Mouse (Mus musculus) embryonic facial prominence, embryonic 11.5 days (tissue): Measurements from ENCODE around the gene Igf1r. TPM values are rescaled to one million over a fixed set of nuclear protein-coding genes. Genes with fewer than 3 reads are reported as not detected.

ENCODE experiments used
- ATAC-seq: fragments of 200-750 bp; cut with Nextera tagmentation; replicated peaks from 2 replicates; pipeline ENCODE4 v1.8.0; 2017; ENCODE audit warnings: low read depth; ENCODE audit not compliant: insufficient number of reproducible peaks, low FRiP score, low TSS enrichment
- DNase-seq: peaks from one replicate; pipeline ENCODE4 v3.0.0-alpha.2; 2015; ENCODE audit warnings: low spot score
- H3K27ac ChIP-seq: fragments of 300-500 bp; sonication (generic); replicated peaks from 2 replicates; pipeline ENCODE4 v1.5.1; 2014; ENCODE audit warnings: mild to moderate bottlenecking, low read depth, low read length, control low read depth
- H3K27me3 ChIP-seq: fragments of 300-500 bp; sonication (generic); 2 replicates; pipeline ENCODE4 v1.6.1; 2014; ENCODE audit warnings: mild to moderate bottlenecking, low read length, moderate library complexity, mixed read lengths; ENCODE audit not compliant: control insufficient read depth, insufficient read depth
- H3K36me3 ChIP-seq: fragments of 300-500 bp; sonication (generic); replicated peaks from 2 replicates; pipeline ENCODE4 v1.6.1; 2014; ENCODE audit warnings: low read depth, mild to moderate bottlenecking, low read length, moderate library complexity, mixed read lengths; ENCODE audit not compliant: control insufficient read depth, insufficient read depth
- H3K4me1 ChIP-seq: fragments of 300-500 bp; sonication (generic); 2 replicates; pipeline ENCODE4 v1.6.1; 2014; ENCODE audit warnings: low read length, mixed read lengths; ENCODE audit not compliant: control insufficient read depth, insufficient read depth
- H3K4me2 ChIP-seq: fragments of 300-500 bp; sonication (generic); 2 replicates; pipeline ENCODE4 v1.6.1; 2014; ENCODE audit warnings: low read depth, mild to moderate bottlenecking, control low read depth, low read length, moderate library complexity
- H3K4me3 ChIP-seq: fragments of 300-500 bp; sonication (generic); 2 replicates; pipeline ENCODE4 v1.5.1; 2014; ENCODE audit warnings: low read depth, low read length, control low read depth
- H3K9ac ChIP-seq: fragments of 300-500 bp; sonication (generic); replicated peaks from 2 replicates; pipeline ENCODE4 v1.6.1; 2014; ENCODE audit warnings: mild to moderate bottlenecking, control low read depth, low read length
- H3K9me3 ChIP-seq: fragments of 300-500 bp; sonication (generic); replicated peaks from 2 replicates; pipeline ENCODE4 v1.6.1; 2016; ENCODE audit warnings: mild to moderate bottlenecking, low read length, inconsistent platforms, mixed read lengths; ENCODE audit not compliant: control insufficient read depth
- WGBS: fragments of 180-500 bp; shearing (Covaris S2); extraction: QIAGEN DNeasy Blood & Tissue Kit; methylation state at CpG from one replicate; pipeline ENCODE4 v1.1.7; 2014; 5-methylcytosine and 5-hydroxymethylcytosine counted together
- polyA plus RNA-seq: library from polyadenylated mRNA; unstranded; fragments of >200 nt; fragmentation: Nextera tagmentation; extraction: Ambion mirVana; gene quantifications from 2 replicates; pipeline ENCODE4 v1.2.1, GENCODE M21; 2014

Igf1r gene
- polyA plus RNA-seq, 1 experiment from 2014 or later: 19.4 TPM

DNA sequence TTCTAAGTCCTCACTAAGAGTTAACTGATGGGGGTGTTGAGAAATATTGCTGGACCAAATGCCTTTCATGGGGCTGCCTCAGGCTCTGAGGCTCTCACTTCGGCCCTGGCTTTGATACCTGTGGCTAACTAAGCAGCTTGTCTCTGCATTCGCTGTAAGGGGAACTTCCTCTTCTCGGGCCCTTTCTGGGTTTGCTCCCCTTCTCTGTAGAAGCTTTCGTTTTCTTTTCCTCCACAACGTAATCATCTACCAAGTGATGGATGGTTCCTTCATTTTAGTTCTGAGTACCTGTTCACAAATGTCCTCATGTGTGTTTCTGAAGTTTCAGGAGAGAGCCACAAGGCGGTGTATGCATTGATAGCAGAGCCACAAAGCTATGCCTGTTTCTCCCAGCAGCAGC lies 256.4 kb downstream of the Igf1r start:
- Histone ChIP-seq H3K36me3 (peaks cover 7% of the 10 kb centered on the region), H3K9me3 (no peaks in the 10 kb centered on the region), H3K4me1 (no peaks in the 10 kb centered on the region), H3K4me3 (no peak overlapping the region), H3K27me3 (no peaks in the 10 kb centered on the region), H3K27ac (no peak overlapping the region), H3K4me2 (no peak overlapping the region), H3K9ac (no peak overlapping the region)
- 99% methylated on average over 6 of the region's 6 CpGs for WGBS
- DNase-seq (no peak), ATAC-seq (no peak)

DNA sequence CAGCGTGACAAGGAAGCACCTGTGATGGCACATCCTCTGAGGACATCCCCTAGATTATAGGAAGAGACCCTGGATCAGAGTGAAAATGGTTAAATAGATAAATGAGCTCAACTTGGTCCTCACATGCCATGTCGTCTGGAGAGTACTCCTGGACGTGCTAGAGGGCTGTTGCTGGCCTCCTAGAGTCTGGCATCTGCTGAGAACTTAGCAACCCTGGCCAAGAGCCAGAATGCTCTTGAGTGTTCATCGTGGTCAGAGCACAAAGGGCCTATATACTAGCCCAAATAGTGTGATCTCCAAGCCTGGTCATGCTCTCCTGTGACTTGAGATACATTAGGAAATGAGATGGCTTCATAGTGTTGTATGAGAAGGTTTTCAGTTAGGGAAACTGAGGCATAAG lies 257.8 kb downstream of the Igf1r start:
- no peak for DNase-seq
- ATAC-seq: no peak
- Histone ChIP-seq H3K4me1 (no peaks in the 10 kb centered on the region), H3K36me3 (peaks cover 7% of the 10 kb centered on the region), H3K9me3 (no peaks in the 10 kb centered on the region), H3K4me2 (no peak overlapping the region), H3K4me3 (no peak overlapping the region), H3K27ac (no peak overlapping the region), H3K27me3 (no peaks in the 10 kb centered on the region), H3K9ac (no peak overlapping the region)
- WGBS: 93% methylated on average over 4 of the region's 4 CpGs

DNA sequence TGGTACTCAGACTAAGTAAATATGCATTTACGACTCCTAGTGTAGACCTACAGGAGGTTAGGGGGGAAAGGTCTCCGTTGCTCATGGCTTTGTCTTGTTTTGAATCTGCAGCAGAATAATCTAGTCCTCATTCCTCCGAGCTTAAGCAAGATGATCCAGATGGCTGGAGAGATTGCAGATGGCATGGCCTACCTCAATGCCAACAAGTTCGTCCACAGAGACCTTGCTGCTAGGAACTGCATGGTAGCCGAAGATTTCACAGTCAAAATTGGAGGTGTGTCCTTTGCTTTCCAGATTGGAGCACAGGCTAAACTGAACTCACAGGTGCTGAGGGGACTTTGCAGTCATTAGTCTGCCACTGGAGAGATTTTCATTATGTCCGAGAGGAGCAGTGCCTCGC lies 259.3 kb downstream of the Igf1r start:
- H3K9ac ChIP-seq: no peak overlapping the region
- DNase-seq: no peak
- H3K36me3 ChIP-seq: peaks cover 7% of the 10 kb centered on the region
- H3K27me3 ChIP-seq: no peaks in the 10 kb centered on the region
- H3K9me3 ChIP-seq: no peaks in the 10 kb centered on the region
- no peak for ATAC-seq
- no peak overlapping the region for H3K4me3 ChIP-seq
- no peak overlapping the region for H3K4me2 ChIP-seq
- H3K4me1 ChIP-seq: no peaks in the 10 kb centered on the region
- WGBS: 89% methylated on average over 7 of the region's 7 CpGs
- no peak overlapping the region for H3K27ac ChIP-seq

DNA sequence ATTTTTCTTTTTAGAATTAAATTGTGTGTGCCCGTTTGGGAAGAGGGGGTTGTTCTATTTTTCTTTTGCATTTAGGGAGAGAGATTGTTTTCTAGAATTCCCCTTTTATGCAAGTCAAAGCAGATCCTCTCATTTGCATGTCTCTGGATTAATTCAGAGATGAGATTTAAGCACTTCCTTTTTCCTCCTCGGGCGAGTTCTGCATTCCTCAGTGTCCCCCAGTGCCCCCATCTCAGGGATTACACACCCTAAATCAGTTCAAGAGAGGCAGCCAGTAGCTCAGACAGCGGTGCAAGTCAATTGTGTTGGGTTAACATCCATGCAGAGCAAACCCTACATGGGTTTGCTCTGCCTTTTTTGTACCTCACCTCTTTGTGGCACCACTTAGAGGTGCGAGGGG lies 261.2 kb downstream of the Igf1r start:
- H3K4me1 ChIP-seq: no peaks in the 10 kb centered on the region
- WGBS: 84% methylated on average over 5 of the region's 5 CpGs
- ATAC-seq (no peak), DNase-seq (no peak)
- H3K9me3 ChIP-seq: no peaks in the 10 kb centered on the region
- peaks cover 8% of the 10 kb centered on the region for H3K36me3 ChIP-seq
- H3K4me3 ChIP-seq: no peak overlapping the region
- H3K27me3 ChIP-seq: no peaks in the 10 kb centered on the region
- H3K4me2 ChIP-seq: no peak overlapping the region
- no peak overlapping the region for H3K9ac ChIP-seq
- no peak overlapping the region for H3K27ac ChIP-seq

DNA sequence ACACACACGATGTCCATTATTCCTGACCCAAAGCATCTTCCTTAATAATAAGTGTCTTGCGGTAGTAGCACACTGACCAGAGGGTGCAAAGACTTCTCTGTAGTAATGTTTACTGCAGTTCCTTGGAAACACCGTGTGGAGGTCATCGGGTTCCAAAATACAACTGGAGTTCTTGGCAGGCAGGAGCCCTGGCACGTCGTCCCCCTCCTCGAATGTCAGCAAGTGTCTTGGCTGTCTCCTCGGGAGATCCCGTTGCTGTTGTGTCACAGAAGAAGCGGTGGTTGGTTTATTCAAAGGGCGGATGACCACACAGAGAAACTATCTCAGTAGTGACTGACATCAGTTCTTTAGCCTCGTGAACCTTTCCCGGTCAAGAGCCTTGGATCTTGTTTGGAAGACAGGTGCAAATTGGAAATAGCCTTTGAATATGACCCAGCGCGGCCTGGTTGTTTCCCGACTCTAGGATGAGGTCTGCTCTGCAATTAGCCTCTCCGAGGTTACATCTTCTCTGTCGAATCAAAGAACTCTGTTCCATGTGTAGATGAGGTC lies 263.0 kb downstream of the Igf1r start:
- DNase-seq (no peak), ATAC-seq (no peak)
- Histone ChIP-seq H3K27me3 (no peaks in the 10 kb centered on the region), H3K9ac (no peak overlapping the region), H3K9me3 (no peaks in the 10 kb centered on the region), H3K4me2 (no peak overlapping the region), H3K4me3 (no peak overlapping the region), H3K4me1 (no peaks in the 10 kb centered on the region), H3K36me3 (peaks cover 14% of the 10 kb centered on the region), H3K27ac (no peak overlapping the region)
- WGBS: 84% methylated on average over 18 of the region's 18 CpGs

DNA sequence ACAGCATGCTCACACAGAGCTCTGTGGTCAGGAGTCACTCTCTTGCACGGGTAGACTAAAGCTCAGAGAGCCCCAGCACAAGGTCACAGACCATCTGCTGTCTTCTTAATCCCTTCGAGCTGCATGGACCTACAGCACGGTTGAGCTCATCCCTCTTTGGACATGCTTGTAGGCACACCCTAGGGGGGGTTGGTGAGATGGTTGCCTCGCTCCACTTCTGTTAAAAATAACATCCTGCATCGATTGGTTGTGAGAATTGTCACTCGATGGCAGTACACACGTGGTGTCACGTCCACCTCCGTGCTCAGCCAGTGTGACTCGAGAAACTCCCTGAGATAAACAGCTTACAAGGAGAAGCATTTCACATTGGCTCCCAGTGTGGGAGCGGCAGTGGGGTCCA lies 266.3 kb downstream of the Igf1r start:
- Histone ChIP-seq H3K9me3 (no peaks in the 10 kb centered on the region), H3K4me1 (peaks cover 4% of the 10 kb centered on the region), H3K4me3 (no peak overlapping the region), H3K36me3 (peaks cover 9% of the 10 kb centered on the region), H3K27me3 (no peaks in the 10 kb centered on the region), H3K9ac (no peak overlapping the region), H3K4me2 (no peak overlapping the region), H3K27ac (no peak overlapping the region)
- ATAC-seq (no peak), DNase-seq (no peak)
- 88% methylated on average over 11 of the region's 11 CpGs for WGBS

DNA sequence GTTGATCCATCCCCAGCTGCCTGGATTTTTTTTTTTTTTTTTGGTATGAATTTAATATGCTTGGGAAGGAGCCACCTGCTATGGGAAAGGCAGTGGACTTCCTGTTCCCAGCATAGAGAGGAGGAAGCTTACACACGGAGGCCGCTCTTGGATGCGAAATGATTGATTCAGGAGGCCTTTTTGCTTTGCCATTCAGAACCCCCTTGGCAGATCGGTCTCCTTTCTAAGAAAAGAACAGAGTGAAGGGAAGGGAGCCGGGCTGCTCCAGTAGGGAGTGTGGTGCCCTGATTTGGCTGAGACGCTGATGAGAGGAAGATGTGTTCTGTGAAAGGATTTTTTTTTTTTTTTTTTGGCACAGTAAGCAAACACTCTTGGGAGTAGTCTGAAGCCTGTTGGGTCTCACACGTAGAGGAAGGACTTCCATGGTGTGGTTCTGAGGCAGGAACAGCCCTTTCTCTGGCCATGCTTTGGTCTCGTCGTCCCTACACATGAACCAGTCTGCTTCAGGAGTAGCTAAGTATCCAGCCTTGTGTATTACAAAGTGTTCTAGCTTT lies 269.1 kb downstream of the Igf1r start:
- DNase-seq: no peak
- Histone ChIP-seq H3K4me3 (no peak overlapping the region), H3K4me1 (peaks cover 4% of the 10 kb centered on the region), H3K9me3 (no peaks in the 10 kb centered on the region), H3K4me2 (no peak overlapping the region), H3K36me3 (peaks cover 12% of the 10 kb centered on the region), H3K9ac (no peak overlapping the region), H3K27me3 (no peaks in the 10 kb centered on the region), H3K27ac (no peak overlapping the region)
- no peak for ATAC-seq
- 89% methylated on average over 9 of the region's 9 CpGs for WGBS

DNA sequence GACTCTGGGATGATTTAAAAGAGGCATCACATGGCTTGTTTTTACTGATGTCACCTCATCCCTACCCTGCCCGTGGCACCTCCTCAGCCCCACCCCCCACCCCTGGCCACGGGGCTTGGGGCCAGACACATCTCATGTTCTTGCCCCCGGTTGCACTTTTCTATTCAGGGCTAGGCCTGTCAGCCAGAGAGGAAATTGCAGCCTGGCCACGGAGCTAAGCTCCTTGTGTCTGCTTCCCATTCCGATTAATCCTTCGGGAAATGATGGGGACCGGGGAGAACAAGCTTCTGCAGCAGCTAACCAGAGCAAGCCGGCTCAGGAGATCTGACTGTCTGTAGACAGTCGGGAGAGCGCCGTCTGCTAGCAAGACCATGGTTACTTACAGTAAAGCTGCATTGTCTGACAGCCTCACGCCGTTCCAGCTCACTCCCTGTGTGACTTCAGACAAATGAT lies 270.8 kb downstream of the Igf1r start:
- WGBS: 31% methylated on average over 13 of the region's 13 CpGs
- Histone ChIP-seq H3K27me3 (no peaks in the 10 kb centered on the region), H3K27ac (no peak overlapping the region; the same call in 1 of the 2 replicates), H3K9ac (peak overlapping the region; percentile 22; the same call in 1 of the 2 replicates), H3K4me1 (peaks cover 8% of the 10 kb centered on the region), H3K36me3 (peaks cover 12% of the 10 kb centered on the region), H3K9me3 (no peaks in the 10 kb centered on the region), H3K4me2 (no peak overlapping the region), H3K4me3 (no peak overlapping the region)
- DNase-seq: peak; percentile 72
- ATAC-seq: peak; percentile 47; the same call in 1 of the 2 replicates
